Mouse (Mus musculus) C2C12 (cell line): Measurements from ENCODE around the gene Ttyh2.

ENCODE experiments used
- CTCF ChIP-seq: IDR thresholded peaks from one replicate; pipeline ENCODE4 v1.5.1; 2011; ENCODE audit not compliant: control insufficient read depth, insufficient read depth, insufficient read length
- USF1 ChIP-seq: IDR thresholded peaks from one replicate; pipeline ENCODE4 v1.6.1; 2011; ENCODE audit warnings: low read depth, mild to moderate bottlenecking, control low read depth, moderate library complexity

DNA sequence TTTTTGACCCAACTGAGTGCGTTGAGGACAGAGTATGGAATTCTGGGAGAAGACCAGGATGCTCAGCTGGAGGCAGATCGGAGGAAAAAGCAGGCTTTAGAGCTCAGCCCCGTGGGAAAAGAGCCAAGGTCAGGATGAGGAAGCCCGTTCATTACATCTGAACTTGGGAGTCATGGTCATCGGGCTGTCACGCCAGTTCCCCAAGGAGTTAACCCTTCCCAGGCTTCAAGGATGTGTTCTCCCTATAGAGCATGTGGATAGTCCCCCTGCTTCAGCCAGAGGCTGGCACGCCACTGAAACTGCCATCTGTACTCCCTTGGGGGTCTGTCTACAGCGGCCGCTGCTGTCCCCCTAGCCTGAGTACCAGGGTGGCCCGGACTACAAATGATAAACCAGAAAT lies 5.1 kb downstream of the Ttyh2 start:
- no peak for TF ChIP-seq CTCF
- TF ChIP-seq USF1: no peak
